Mouse (Mus musculus): Measurements from ENCODE around the gene Gna13.

DNA sequence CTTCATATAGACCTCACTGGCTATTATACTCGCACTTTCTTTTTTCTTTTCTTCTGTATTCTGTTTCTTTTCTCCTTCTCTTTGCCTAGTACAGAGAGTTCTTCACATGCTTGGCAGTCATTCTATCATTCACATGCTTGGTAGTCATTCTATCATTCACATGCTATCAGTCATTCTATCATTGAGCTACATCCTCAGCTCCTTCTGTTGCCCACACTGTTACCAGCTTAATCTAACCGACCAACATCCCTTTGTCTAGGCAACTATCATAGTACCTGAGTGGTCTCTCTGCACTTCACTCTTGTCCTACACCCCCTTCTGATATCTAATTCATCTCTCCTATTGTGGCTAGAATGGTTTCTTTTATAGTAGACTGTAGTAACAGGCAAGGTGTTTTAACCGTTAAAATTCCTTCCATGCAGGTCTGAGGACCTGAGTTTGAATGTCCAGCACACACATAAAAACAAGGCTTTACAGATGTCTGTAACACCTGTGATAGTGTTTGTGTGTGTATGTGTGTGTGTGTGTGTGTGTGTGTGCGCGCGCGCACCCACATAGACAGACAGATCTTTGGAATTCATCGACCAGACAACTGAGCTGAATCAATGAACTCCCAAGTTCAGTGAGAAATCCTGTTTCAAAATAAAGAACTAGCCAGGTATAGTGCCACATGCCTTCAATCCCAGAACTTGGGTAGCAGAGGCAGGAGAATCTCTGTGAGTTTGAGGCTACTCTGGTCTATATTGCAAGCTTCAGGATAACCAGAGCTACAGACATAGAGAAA lies 23.3 kb upstream of the Gna13 start:
- TF ChIP-seq CTCF (IDR thresholded peaks at IDR 0.05; ENCODE audit: borderline replicate concordance, insufficient read depth, low read length), result no peak
- no peak for TF ChIP-seq POLR2A (IDR thresholded peaks at IDR 0.05; ENCODE audit: low read depth, low read length)
